Mouse (Mus musculus): ENCODE data around the gene Gm10717. TPM values are rescaled to one million over a fixed set of nuclear protein-coding genes. Genes with fewer than 3 reads are reported as not detected.
A peak's percentile ranks its signal among the peaks of the same experiment; 100 is the strongest.
"Not testable (repeated sequence)": the region's sequence is repeated elsewhere in the genome, so short reads cannot be mapped to it uniquely, and the experiment has no call there.

Gene Gm10717
- polyA plus RNA-seq, 1 experiment from 2014 or later = 1.1 TPM

DNA sequence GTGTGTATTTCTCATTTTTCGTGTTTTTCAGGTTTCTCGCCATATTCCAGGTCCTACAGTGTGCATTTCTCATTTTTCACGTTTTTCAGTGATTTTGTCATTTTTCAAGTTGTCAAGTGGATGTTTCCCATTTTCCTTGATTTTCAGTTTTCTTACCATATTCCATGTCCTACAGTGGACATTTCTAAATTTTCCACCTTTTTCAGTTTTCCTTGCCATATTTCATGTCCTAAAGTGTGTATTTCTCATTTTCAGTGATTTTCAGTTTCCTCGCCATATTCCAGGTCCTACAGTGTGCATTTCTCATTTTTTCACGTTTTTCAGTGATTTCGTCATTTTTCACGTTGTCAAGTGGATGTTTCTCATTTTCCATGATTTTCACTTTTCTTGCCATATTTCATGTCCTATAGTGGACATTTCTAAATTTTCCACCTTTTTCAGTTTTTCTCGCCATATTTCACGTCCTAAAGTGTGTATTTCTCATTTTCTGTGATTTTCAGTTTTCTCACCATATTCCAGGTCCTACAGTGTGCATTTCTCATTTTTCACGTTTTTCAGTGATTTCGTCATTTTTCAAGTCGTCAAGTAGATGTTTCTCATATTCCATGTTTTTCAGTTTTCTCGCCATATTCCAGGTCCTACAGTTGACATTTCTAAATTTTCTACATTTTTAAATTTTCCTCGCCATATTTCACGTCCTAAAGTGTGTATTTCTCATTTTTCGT lies 4.2 kb downstream of the Gm10717 start:
- 63% methylated on average over 14 of the region's 16 CpGs for WGBS
- ATAC-seq (ENCODE audit: low FRiP score, low read depth); H3K27me3 ChIP-seq (replicated peaks): not testable (repeated sequence)

DNA sequence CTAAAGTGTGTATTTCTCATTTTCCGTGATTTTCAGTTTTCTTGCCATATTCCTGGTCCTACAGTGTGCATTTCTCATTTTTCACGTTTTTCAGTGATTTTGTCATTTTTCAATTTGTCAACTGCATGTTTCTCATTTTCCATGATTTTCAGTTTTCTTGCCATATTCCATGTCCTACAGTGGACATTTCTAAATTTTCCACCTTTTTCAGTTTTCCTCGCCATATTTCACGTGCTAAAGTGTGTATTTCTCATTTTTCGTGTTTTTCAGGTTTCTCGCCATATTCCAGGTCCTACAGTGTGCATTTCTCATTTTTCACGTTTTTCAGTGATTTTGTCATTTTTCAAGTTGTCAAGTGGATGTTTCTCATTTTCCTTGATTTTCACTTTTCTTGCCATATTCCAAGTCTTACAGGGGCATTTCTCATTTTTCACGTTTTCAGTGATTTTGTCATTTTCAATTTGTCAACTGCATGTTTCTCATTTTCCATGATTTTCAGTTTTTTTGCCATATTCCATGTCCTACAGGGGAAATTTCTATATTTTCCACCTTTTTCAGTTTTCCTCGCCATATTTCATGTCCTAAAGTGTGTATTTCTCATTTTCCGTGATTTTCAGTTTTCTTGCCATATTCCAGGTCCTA lies 5.6 kb downstream of the Gm10717 start:
- H3K4me2 ChIP-seq (replicated peaks); H3K27me3 ChIP-seq (replicated peaks); H3K4me3 ChIP-seq; H3K9me3 ChIP-seq; H3K36me3 ChIP-seq; H3K4me1 ChIP-seq; H3K9ac ChIP-seq; H3K27ac ChIP-seq: not testable (repeated sequence)
- ATAC-seq (ENCODE audit: low FRiP score, low read depth) = 0 out of 2 replicates have a peak, but pooled peaks have one; percentile 31
- 61% methylated on average over 2 of the region's 10 CpGs for WGBS

More for the DNA sequence above, 4.2 kb downstream of the Gm10717 start:
- H3K9ac ChIP-seq; H3K4me3 ChIP-seq; H3K4me1 ChIP-seq; H3K4me2 ChIP-seq (replicated peaks); H3K27ac ChIP-seq; H3K9me3 ChIP-seq; H3K36me3 ChIP-seq: not testable (repeated sequence)

GRCm38 (mm10) chr9:3034299-3034698 lies 9.1 kb downstream of the Gm10717 start, which contains the start of gene Gm17535:
Gene Gm17535 (plus strand): TSS chr9:3034599.
- 43% methylated on average over 1 of the region's 8 CpGs for WGBS
- not testable (repeated sequence) for H3K36me3 ChIP-seq; H3K4me1 ChIP-seq; H3K9ac ChIP-seq; ATAC-seq (ENCODE audit: low FRiP score, low read depth); H3K27ac ChIP-seq; H3K27me3 ChIP-seq (replicated peaks); H3K4me3 ChIP-seq; H3K9me3 ChIP-seq; H3K4me2 ChIP-seq (replicated peaks)

DNA sequence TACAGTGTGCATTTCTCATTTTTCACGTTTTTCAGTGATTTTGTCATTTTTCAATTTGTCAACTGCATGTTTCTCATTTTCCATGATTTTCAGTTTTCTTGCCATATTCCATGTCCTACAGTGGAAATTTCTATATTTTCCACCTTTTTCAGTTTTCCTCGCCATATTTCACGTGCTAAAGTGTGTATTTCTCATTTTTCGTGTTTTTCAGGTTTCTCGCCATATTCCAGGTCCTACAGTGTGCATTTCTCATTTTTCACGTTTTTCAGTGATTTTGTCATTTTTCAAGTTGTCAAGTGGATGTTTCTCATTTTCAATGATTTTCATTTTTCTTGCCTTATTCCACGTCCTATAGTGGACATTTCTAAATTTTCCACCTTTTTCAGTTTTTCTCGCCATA lies 11.4 kb downstream of the Gm10717 start, which contains the start of gene Gm10715:
Gene Gm10715, plus strand, starts transcription at position 301 of the 400 bp plus-strand sequence.
- H3K4me1 ChIP-seq; H3K4me3 ChIP-seq; H3K36me3 ChIP-seq; H3K27me3 ChIP-seq (replicated peaks); H3K27ac ChIP-seq; H3K9me3 ChIP-seq; H3K4me2 ChIP-seq (replicated peaks); ATAC-seq (ENCODE audit: low FRiP score, low read depth); H3K9ac ChIP-seq: not testable (repeated sequence)
- WGBS = 79% methylated on average over 8 of the region's 8 CpGs

- H3K4me3 ChIP-seq; H3K27me3 ChIP-seq (replicated peaks); H3K9me3 ChIP-seq; H3K4me2 ChIP-seq (replicated peaks); H3K36me3 ChIP-seq; H3K4me1 ChIP-seq; H3K27ac ChIP-seq; H3K9ac ChIP-seq; ATAC-seq (ENCODE audit: low FRiP score, low read depth): not testable (repeated sequence)
- WGBS = 70% methylated on average over 4 of the region's 4 CpGs
Measured at GRCm38 (mm10) chr9:3038161-3038560, 12.9 kb downstream of the Gm10717 start.

Small RNA genes lying within 50 kb of the gene (microRNA-seq; reads per million reads assigned to microRNA genes)
- not detected for gene Mir101c

Other genes starting within 250 kb of the Gm10717 start
- gene Gm10722, start 24.5 kb upstream of the Gm10717 start, polyA plus RNA-seq (2016; fragmentation: Nextera tagmentation; extraction: Ambion mirVana) = not detected in 2 replicates
- not detected in 2 replicates for gene Gm11168, start 22.1 kb upstream of the Gm10717 start, polyA plus RNA-seq (2016; fragmentation: Nextera tagmentation; extraction: Ambion mirVana)
- 0.49 TPM in 1 of 2 replicates, not detected in the other for gene Gm10721, start 12.3 kb upstream of the Gm10717 start, polyA plus RNA-seq (2016; fragmentation: Nextera tagmentation; extraction: Ambion mirVana)
- gene Gm10720, start 9.8 kb upstream of the Gm10717 start, polyA plus RNA-seq (2016; fragmentation: Nextera tagmentation; extraction: Ambion mirVana) = not detected in 2 replicates
- gene Gm10719, start 8.0 kb upstream of the Gm10717 start, polyA plus RNA-seq (2016; fragmentation: Nextera tagmentation; extraction: Ambion mirVana) = 1.1 and 1.2 TPM in 2 replicates
- 1.4 and 2.3 TPM in 2 replicates for gene Gm10718, start 1.9 kb upstream of the Gm10717 start, polyA plus RNA-seq (2016; fragmentation: Nextera tagmentation; extraction: Ambion mirVana)
- not detected in 2 replicates for gene Gm17535, start 9.2 kb downstream of the Gm10717 start, polyA plus RNA-seq (2016; fragmentation: Nextera tagmentation; extraction: Ambion mirVana)
- gene Gm10715, start 11.5 kb downstream of the Gm10717 start, polyA plus RNA-seq (2016; fragmentation: Nextera tagmentation; extraction: Ambion mirVana) = not detected in 2 replicates

All from neural tube, embryonic 12.5 days (tissue).